Mouse (Mus musculus): ENCODE measurements at regions not wholly inside any gene's neighbourhood (a gene's known extent, or its start where the extent isn't known, plus 50 kb on each side); places are given as distances from the start of the nearest gene placed in this dataset.

- no peak for TF ChIP-seq POLR2A (IDR thresholded peaks at IDR 0.05; ENCODE audit: low read depth, low read length)
- TF ChIP-seq CTCF (IDR thresholded peaks at IDR 0.05; ENCODE audit: extremely low read depth, insufficient read depth, insufficient read length, insufficient replicate concordance) = no peak
These were observed 349.5 kb downstream of the Meis1 start for GRCm38 (mm10) chr11:18669322-18669721.

Data from spleen, adult 2 months (tissue).